Mouse (Mus musculus) retina, postnatal 7 days (tissue): Measurements from ENCODE around the gene Mamstr.

ENCODE experiments used
- DNase-seq: peaks from one replicate; pipeline ENCODE4 v3.0.0-alpha.2; 2012; ENCODE audit warnings: low read depth, low spot score

The Mamstr gene

DNA sequence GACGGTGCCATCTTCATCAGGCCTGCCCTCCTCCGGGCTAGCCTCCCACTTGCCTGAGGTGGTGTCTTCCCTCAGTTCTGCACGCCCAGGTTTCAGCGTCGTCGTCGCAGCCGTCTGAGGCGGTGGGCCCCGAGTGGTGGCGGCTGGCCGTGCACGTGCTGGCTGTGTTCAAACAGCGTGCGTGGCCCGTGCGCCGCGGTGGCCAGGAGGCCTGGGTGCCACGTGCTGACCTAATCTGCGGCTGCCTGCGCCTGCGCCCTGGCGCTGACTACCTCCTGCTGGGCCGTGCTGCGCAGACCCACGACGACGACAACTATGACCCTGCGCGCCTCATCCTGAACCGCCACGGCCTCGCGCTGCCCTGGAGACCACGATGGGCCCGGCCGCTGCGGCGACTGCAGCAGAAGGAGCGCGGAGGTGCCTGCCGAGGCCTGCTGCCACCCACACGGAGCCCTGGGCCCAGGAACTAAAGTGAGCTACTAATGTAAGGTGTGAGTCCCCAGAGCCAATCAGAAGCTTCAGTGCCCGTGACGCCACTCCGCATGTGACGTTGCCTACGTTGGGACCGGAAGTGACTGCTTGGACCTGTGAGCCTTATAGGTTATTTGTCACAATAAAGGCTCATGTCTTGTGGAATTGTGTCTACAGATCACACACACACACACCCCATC, 54.3 kb downstream of the Mamstr start, which contains the start of gene Sec1:
Sec1 (minus strand) TSS at position 482 of the 671 bp plus-strand sequence.
- no peak for DNase-seq

DNA sequence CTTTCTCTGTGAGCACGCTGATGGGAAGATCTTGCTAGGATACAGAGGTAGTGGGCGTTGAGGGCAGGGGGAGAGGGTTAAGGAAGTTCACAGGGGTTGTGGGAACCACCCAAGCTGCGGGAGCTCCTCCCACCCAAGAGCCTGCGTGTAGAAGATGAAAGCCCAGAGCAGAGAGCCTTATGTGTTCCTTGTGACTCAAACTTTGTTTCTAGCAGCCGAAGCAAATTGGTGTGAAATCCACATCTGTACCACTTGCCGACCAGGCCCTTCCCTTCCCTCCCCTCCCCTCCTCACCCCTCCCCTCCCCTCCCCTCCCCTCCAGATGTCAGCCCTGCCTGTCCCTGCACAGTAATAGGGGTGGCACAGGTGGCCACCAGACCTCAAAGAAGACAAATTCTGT, 55.3 kb downstream of the Mamstr start:
- no peak for DNase-seq
